Mouse (Mus musculus): Measurements from ENCODE around the gene BC048562. TPM values are rescaled to one million over a fixed set of nuclear protein-coding genes. Genes with fewer than 3 reads are reported as not detected.

BC048562 gene
- not detected in 2 replicates for polyA plus RNA-seq (2014; fragmentation: Nextera tagmentation; extraction: Ambion mirVana)

- H3K4me3 ChIP-seq (ENCODE audit: low read depth, low read length), result no peak within 1 kb of the TSS
- no peaks in the 10 kb centered on the region for H3K4me1 ChIP-seq (ENCODE audit: control insufficient read depth, insufficient read depth, low read length)
- H3K27me3 ChIP-seq (ENCODE audit: control insufficient read depth, insufficient read depth, low read length), result no peaks in the 10 kb centered on the region
- H3K9me3 ChIP-seq (ENCODE audit: control insufficient read depth, low read depth, low read length), result no peaks in the 10 kb centered on the region
- no peak within 1 kb of the TSS for H3K27ac ChIP-seq (ENCODE audit: low read length)
- no peak for ATAC-seq (ENCODE audit: insufficient number of reproducible peaks, insufficient read depth, low FRiP score, low read depth)
- no peak within 1 kb of the TSS for H3K9ac ChIP-seq (replicated peaks; ENCODE audit: low read depth, low read length)
- H3K4me2 ChIP-seq (replicated peaks; ENCODE audit: low read depth, low read length), result no peak within 1 kb of the TSS
- WGBS, result 71% methylated on average over 3 of the region's 3 CpGs
- H3K36me3 ChIP-seq (ENCODE audit: control insufficient read depth, insufficient read depth, low read length), result no peaks in the 10 kb centered on the region
Measured at GRCm38 (mm10) chr9:108436182-108436581, at the start of gene BC048562. BC048562 (plus strand) TSS chr9:108436482.

DNA sequence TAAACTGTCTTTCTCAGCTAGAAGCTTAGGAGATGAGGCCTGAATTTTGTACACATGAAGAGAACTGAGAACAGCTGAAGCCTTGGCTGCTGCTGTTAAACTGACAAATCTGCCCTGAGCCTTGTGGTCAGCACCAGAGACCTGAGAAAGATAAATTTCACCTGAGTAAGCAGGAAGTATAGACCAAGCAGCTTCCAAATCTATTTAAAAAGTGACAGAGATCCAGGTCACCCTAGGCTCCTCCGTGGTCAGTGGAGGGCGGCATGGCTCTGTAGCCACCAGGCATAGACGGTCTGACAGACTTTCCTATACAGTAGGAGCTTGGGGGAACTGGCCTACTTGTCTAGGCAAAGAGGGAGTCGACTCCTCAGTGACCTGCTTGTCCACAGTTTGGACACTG lies 49.5 kb upstream of the BC048562 start:
- Histone ChIP-seq H3K4me2 (replicated peaks; ENCODE audit: low read depth, low read length) (no peak overlapping the region), H3K36me3 (ENCODE audit: control insufficient read depth, insufficient read depth, low read length) (peaks cover 70% of the 10 kb centered on the region), H3K9ac (replicated peaks; ENCODE audit: low read depth, low read length) (no peak overlapping the region), H3K9me3 (ENCODE audit: control insufficient read depth, low read depth, low read length) (no peaks in the 10 kb centered on the region), H3K27me3 (ENCODE audit: control insufficient read depth, insufficient read depth, low read length) (no peaks in the 10 kb centered on the region), H3K4me1 (ENCODE audit: control insufficient read depth, insufficient read depth, low read length) (no peaks in the 10 kb centered on the region), H3K27ac (ENCODE audit: low read length) (no peak overlapping the region), H3K4me3 (ENCODE audit: low read depth, low read length) (no peak overlapping the region)
- ATAC-seq (ENCODE audit: insufficient number of reproducible peaks, insufficient read depth, low FRiP score, low read depth), result no peak
- WGBS, result 74% methylated on average over 4 of the region's 4 CpGs

- no peak overlapping the region for H3K4me2 ChIP-seq (replicated peaks; ENCODE audit: low read depth, low read length)
- no peak overlapping the region for H3K9ac ChIP-seq (replicated peaks; ENCODE audit: low read depth, low read length)
- H3K27ac ChIP-seq (ENCODE audit: low read length), result no peak overlapping the region
- WGBS, result 86% methylated on average over 10 of the region's 10 CpGs
- no peaks in the 10 kb centered on the region for H3K27me3 ChIP-seq (ENCODE audit: control insufficient read depth, insufficient read depth, low read length)
- peaks cover 75% of the 10 kb centered on the region for H3K36me3 ChIP-seq (ENCODE audit: control insufficient read depth, insufficient read depth, low read length)
- H3K4me1 ChIP-seq (ENCODE audit: control insufficient read depth, insufficient read depth, low read length), result no peaks in the 10 kb centered on the region
- no peaks in the 10 kb centered on the region for H3K9me3 ChIP-seq (ENCODE audit: control insufficient read depth, low read depth, low read length)
- no peak for ATAC-seq (ENCODE audit: insufficient number of reproducible peaks, insufficient read depth, low FRiP score, low read depth)
- H3K4me3 ChIP-seq (ENCODE audit: low read depth, low read length), result no peak overlapping the region
Measured at GRCm38 (mm10) chr9:108388601-108389000, 47.7 kb upstream of the BC048562 start.

DNA sequence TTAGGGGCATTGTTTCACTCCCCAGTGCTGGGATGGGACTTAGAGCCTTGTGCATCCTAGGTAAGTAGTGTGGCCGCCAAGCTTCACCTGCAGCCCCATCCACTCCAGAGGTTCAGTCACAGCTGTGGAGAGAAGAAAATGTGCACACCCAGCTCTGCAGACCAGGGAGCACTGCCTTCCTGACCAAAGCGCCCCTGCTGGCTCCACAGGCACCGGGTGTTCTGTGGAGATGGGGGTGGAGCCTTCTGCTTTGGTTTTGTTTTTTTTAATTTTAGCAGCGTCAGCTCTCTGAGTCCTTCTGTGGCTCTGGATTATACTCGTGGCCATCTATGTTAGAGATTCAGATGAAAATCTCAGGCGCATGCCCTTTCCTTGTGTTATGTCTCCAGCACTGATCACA lies 47.1 kb upstream of the BC048562 start:
- no peak for ATAC-seq (ENCODE audit: insufficient number of reproducible peaks, insufficient read depth, low FRiP score, low read depth)
- 73% methylated on average over 6 of the region's 6 CpGs for WGBS
- H3K27ac ChIP-seq (ENCODE audit: low read length), result no peak overlapping the region
- no peaks in the 10 kb centered on the region for H3K4me1 ChIP-seq (ENCODE audit: control insufficient read depth, insufficient read depth, low read length)
- H3K4me2 ChIP-seq (replicated peaks; ENCODE audit: low read depth, low read length), result no peak overlapping the region
- peaks cover 70% of the 10 kb centered on the region for H3K36me3 ChIP-seq (ENCODE audit: control insufficient read depth, insufficient read depth, low read length)
- no peak overlapping the region for H3K4me3 ChIP-seq (ENCODE audit: low read depth, low read length)
- H3K9ac ChIP-seq (replicated peaks; ENCODE audit: low read depth, low read length), result no peak overlapping the region
- H3K27me3 ChIP-seq (ENCODE audit: control insufficient read depth, insufficient read depth, low read length), result no peaks in the 10 kb centered on the region
- no peaks in the 10 kb centered on the region for H3K9me3 ChIP-seq (ENCODE audit: control insufficient read depth, low read depth, low read length)

DNA sequence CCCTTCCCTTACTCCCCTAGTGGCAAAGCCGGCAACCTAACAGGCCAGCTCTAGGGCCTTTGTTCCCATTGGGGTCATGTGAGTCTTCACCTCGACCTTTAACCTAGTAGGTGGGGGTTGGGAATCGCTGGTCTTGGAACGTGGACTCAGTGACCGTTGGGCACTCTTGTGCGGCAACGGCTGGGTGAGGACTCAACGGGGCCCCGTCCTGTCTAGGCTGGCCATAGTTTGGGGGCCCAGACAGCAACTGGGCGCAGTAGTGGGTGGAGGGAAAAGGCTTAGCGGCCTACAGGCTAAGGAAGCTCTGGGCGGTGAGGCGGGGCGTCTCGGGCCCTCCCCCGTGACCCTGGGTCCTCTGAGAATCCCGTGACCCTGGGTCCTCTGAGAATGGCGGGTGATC lies 43.6 kb upstream of the BC048562 start, which contains the start of gene 1700102P08Rik:
Gene 1700102P08Rik, plus strand, starts transcription at position 130 of the 400 bp plus-strand sequence.
- no peaks in the 10 kb centered on the region for H3K9me3 ChIP-seq (ENCODE audit: control insufficient read depth, low read depth, low read length)
- H3K4me3 ChIP-seq (ENCODE audit: low read depth, low read length), result no peak within 1 kb of the TSS
- no peak within 1 kb of the TSS for H3K4me2 ChIP-seq (replicated peaks; ENCODE audit: low read depth, low read length)
- H3K9ac ChIP-seq (replicated peaks; ENCODE audit: low read depth, low read length), result no peak within 1 kb of the TSS
- H3K27me3 ChIP-seq (ENCODE audit: control insufficient read depth, insufficient read depth, low read length), result no peaks in the 10 kb centered on the region
- H3K4me1 ChIP-seq (ENCODE audit: control insufficient read depth, insufficient read depth, low read length), result no peaks in the 10 kb centered on the region
- 73% methylated on average over 18 of the region's 18 CpGs for WGBS
- ATAC-seq (ENCODE audit: insufficient number of reproducible peaks, insufficient read depth, low FRiP score, low read depth), result no peak
- H3K27ac ChIP-seq (ENCODE audit: low read length), result no peak within 1 kb of the TSS
- H3K36me3 ChIP-seq (ENCODE audit: control insufficient read depth, insufficient read depth, low read length), result peaks cover 41% of the 10 kb centered on the region

- Histone ChIP-seq H3K4me3 (ENCODE audit: low read depth, low read length) (no peak overlapping the region), H3K4me2 (replicated peaks; ENCODE audit: low read depth, low read length) (no peak overlapping the region), H3K9ac (replicated peaks; ENCODE audit: low read depth, low read length) (no peak overlapping the region), H3K27ac (ENCODE audit: low read length) (no peak overlapping the region), H3K4me1 (ENCODE audit: control insufficient read depth, insufficient read depth, low read length) (no peaks in the 10 kb centered on the region), H3K27me3 (ENCODE audit: control insufficient read depth, insufficient read depth, low read length) (no peaks in the 10 kb centered on the region), H3K36me3 (ENCODE audit: control insufficient read depth, insufficient read depth, low read length) (peaks cover 28% of the 10 kb centered on the region), H3K9me3 (ENCODE audit: control insufficient read depth, low read depth, low read length) (no peaks in the 10 kb centered on the region)
- ATAC-seq (ENCODE audit: insufficient number of reproducible peaks, insufficient read depth, low FRiP score, low read depth), result no peak
- WGBS, result 95% methylated on average over 6 of the region's 6 CpGs
Measured at GRCm38 (mm10) chr9:108394191-108394590, 42.1 kb upstream of the BC048562 start.

GRCm38 (mm10) chr9:108395427-108395826 lies 40.9 kb upstream of the BC048562 start:
- Histone ChIP-seq H3K9ac (replicated peaks; ENCODE audit: low read depth, low read length) (no peak overlapping the region), H3K27ac (ENCODE audit: low read length) (no peak overlapping the region), H3K36me3 (ENCODE audit: control insufficient read depth, insufficient read depth, low read length) (peaks cover 20% of the 10 kb centered on the region), H3K4me3 (ENCODE audit: low read depth, low read length) (no peak overlapping the region), H3K4me1 (ENCODE audit: control insufficient read depth, insufficient read depth, low read length) (no peaks in the 10 kb centered on the region), H3K27me3 (ENCODE audit: control insufficient read depth, insufficient read depth, low read length) (no peaks in the 10 kb centered on the region), H3K9me3 (ENCODE audit: control insufficient read depth, low read depth, low read length) (no peaks in the 10 kb centered on the region), H3K4me2 (replicated peaks; ENCODE audit: low read depth, low read length) (no peak overlapping the region)
- ATAC-seq (ENCODE audit: insufficient number of reproducible peaks, insufficient read depth, low FRiP score, low read depth), result no peak
- 78% methylated on average over 1 of the region's 1 CpGs for WGBS

- H3K36me3 ChIP-seq (ENCODE audit: control insufficient read depth, insufficient read depth, low read length), result no peaks in the 10 kb centered on the region; the same call in 1 of the 2 replicates
- ATAC-seq (ENCODE audit: insufficient number of reproducible peaks, insufficient read depth, low FRiP score, low read depth), result no peak
- H3K4me2 ChIP-seq (replicated peaks; ENCODE audit: low read depth, low read length), result no peak overlapping the region
- no peaks in the 10 kb centered on the region for H3K4me1 ChIP-seq (ENCODE audit: control insufficient read depth, insufficient read depth, low read length)
- no peaks in the 10 kb centered on the region for H3K9me3 ChIP-seq (ENCODE audit: control insufficient read depth, low read depth, low read length)
- no peaks in the 10 kb centered on the region for H3K27me3 ChIP-seq (ENCODE audit: control insufficient read depth, insufficient read depth, low read length)
- H3K4me3 ChIP-seq (ENCODE audit: low read depth, low read length), result no peak overlapping the region
- 85% methylated on average over 3 of the region's 3 CpGs for WGBS
- H3K27ac ChIP-seq (ENCODE audit: low read length), result no peak overlapping the region
- H3K9ac ChIP-seq (replicated peaks; ENCODE audit: low read depth, low read length), result no peak overlapping the region
Measured at GRCm38 (mm10) chr9:108398324-108398723, 38.0 kb upstream of the BC048562 start.
